Mouse (Mus musculus) kidney, postnatal 0 days (tissue): ENCODE measurements around the gene Rrp1. TPM values are rescaled to one million over a fixed set of nuclear protein-coding genes. Genes with fewer than 3 reads are reported as not detected.
"Not testable (repeated sequence)": the region's sequence is repeated elsewhere in the genome, so short reads cannot be mapped to it uniquely, and the experiment has no call there.

Source experiments
- ATAC-seq: fragments of 200-750 bp; cut with Nextera tagmentation; replicated peaks from 2 replicates; pipeline ENCODE4 v1.8.0; 2017; ENCODE audit warnings: low read depth, moderate number of reproducible peaks, moderate TSS enrichment, moderate library complexity; ENCODE audit not compliant: low FRiP score
- DNase-seq: peaks from one replicate; pipeline ENCODE4 v3.0.0-alpha.2; 2016; ENCODE audit warnings: low spot score
- H3K27ac ChIP-seq: fragments of 300-500 bp; sonication (generic); 2 replicates; pipeline ENCODE4 v1.5.1; 2014; ENCODE audit warnings: mild to moderate bottlenecking
- H3K27me3 ChIP-seq: fragments of 300-500 bp; sonication (generic); 2 replicates; pipeline ENCODE4 v1.6.1; 2014; ENCODE audit warnings: low read length, mixed read lengths; ENCODE audit not compliant: insufficient read depth
- H3K36me3 ChIP-seq: fragments of 300-500 bp; sonication (generic); 2 replicates; pipeline ENCODE4 v1.6.1; 2014; ENCODE audit warnings: low read length, mixed read lengths; ENCODE audit not compliant: insufficient read depth
- H3K4me1 ChIP-seq: fragments of 300-500 bp; sonication (generic); replicated peaks from 2 replicates; pipeline ENCODE4 v1.6.1; 2014; ENCODE audit warnings: antibody characterized with exemption, low read length, mixed read lengths; ENCODE audit not compliant: insufficient read depth
- H3K4me2 ChIP-seq: fragments of 300-500 bp; sonication (generic); 2 replicates; pipeline ENCODE4 v1.6.1; 2014; ENCODE audit warnings: mild to moderate bottlenecking, low read length, moderate library complexity, mixed read lengths
- H3K4me3 ChIP-seq: fragments of 300-500 bp; sonication (generic); replicated peaks from 2 replicates; pipeline ENCODE4 v1.5.1; 2014; ENCODE audit warnings: low read depth, low read length
- H3K9ac ChIP-seq: fragments of 300-500 bp; sonication (generic); 2 replicates; pipeline ENCODE4 v1.6.1; 2014; ENCODE audit warnings: low read depth, low read length
- H3K9me3 ChIP-seq: fragments of 300-500 bp; sonication (generic); replicated peaks from 2 replicates; pipeline ENCODE4 v1.6.1; 2016; ENCODE audit warnings: low read length, inconsistent platforms, mixed read lengths
- CTCF ChIP-seq: IDR thresholded peaks from 2 replicates; pipeline ENCODE4 v1.5.1; 2016; ENCODE audit warnings: antibody characterized with exemption, low read depth, mild to moderate bottlenecking, moderate library complexity
- WGBS: fragments of 180-500 bp; shearing (Covaris S2); extraction: QIAGEN DNeasy Blood & Tissue Kit; methylation state at CpG from one replicate; pipeline ENCODE4 v1.1.7; 2014; 5-methylcytosine and 5-hydroxymethylcytosine counted together
- polyA plus RNA-seq: library from polyadenylated mRNA; unstranded; fragments of >200 nt; fragmentation: Nextera tagmentation; extraction: Ambion mirVana; gene quantifications from 2 replicates; pipeline ENCODE4 v1.2.1, GENCODE M21; 2015

The Rrp1 gene
- polyA plus RNA-seq, 1 experiment from 2014 or later = 232 TPM

- no peaks in the 10 kb centered on the region for H3K27me3 ChIP-seq
- no peak overlapping the region for H3K27ac ChIP-seq
- H3K9me3 ChIP-seq = no peaks in the 10 kb centered on the region
- no peak overlapping the region for H3K9ac ChIP-seq
- no peaks in the 10 kb centered on the region for H3K36me3 ChIP-seq
- TF ChIP-seq CTCF = no peak
- H3K4me1 ChIP-seq = no peaks in the 10 kb centered on the region; the same call in 1 of the 2 replicates
- WGBS = 63% methylated on average over 2 of the region's 2 CpGs
- H3K4me3 ChIP-seq = no peak overlapping the region
- DNase-seq = no peak
- H3K4me2 ChIP-seq = no peak overlapping the region
- no peak for ATAC-seq
Measured at GRCm38 (mm10) chr10:78364106-78364505, 48.7 kb downstream of the Rrp1 start.

GRCm38 (mm10) chr10:78363366-78363765, 49.5 kb downstream of the Rrp1 start:
- 92% methylated on average over 6 of the region's 6 CpGs for WGBS
- ATAC-seq (no peak), DNase-seq (no peak)
- no peak overlapping the region for H3K4me3 ChIP-seq
- H3K27ac ChIP-seq = no peak overlapping the region
- H3K4me1 ChIP-seq = no peaks in the 10 kb centered on the region; the same call in 1 of the 2 replicates
- no peak overlapping the region for H3K9ac ChIP-seq
- no peaks in the 10 kb centered on the region for H3K9me3 ChIP-seq
- TF ChIP-seq CTCF = no peak
- no peak overlapping the region for H3K4me2 ChIP-seq
- H3K27me3 ChIP-seq = no peaks in the 10 kb centered on the region
- H3K36me3 ChIP-seq = no peaks in the 10 kb centered on the region

DNA sequence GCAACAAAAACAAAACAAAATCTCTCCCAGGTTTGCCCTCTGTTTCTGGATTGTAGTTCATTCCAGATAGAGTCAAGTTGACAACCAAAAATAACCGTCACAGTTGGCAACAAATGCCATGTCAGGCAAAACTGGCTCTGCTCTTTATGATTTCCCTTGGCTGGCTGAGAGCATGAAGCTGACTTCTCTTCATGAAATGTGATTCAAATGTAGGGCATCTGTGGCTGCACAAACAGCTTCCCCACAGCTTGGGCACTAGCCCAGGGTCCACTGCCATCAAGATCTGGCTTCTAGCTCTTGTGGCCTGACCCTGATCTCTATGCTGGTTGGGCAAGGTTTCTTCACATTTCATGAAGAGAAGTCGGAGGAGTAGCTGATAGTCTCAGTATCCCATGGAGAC, 50.9 kb downstream of the Rrp1 start:
- Histone ChIP-seq H3K4me1 (no peaks in the 10 kb centered on the region), H3K36me3 (no peaks in the 10 kb centered on the region), H3K4me3 (no peak overlapping the region), H3K27ac (no peak overlapping the region), H3K9ac (no peak overlapping the region), H3K9me3 (no peaks in the 10 kb centered on the region), H3K27me3 (no peaks in the 10 kb centered on the region), H3K4me2 (no peak overlapping the region)
- no peak for DNase-seq
- no peak for TF ChIP-seq CTCF
- ATAC-seq = no peak
- WGBS = 72% methylated on average over 2 of the region's 2 CpGs

GRCm38 (mm10) chr10:78360290-78360711, 52.5 kb downstream of the Rrp1 start:
- no peaks in the 10 kb centered on the region for H3K36me3 ChIP-seq
- no peak overlapping the region for H3K4me2 ChIP-seq
- 75% methylated on average over 3 of the region's 3 CpGs for WGBS
- H3K4me1 ChIP-seq = no peaks in the 10 kb centered on the region
- no peak overlapping the region for H3K4me3 ChIP-seq
- no peak for TF ChIP-seq CTCF
- ATAC-seq (no peak), DNase-seq (no peak)
- no peaks in the 10 kb centered on the region for H3K27me3 ChIP-seq
- H3K9ac ChIP-seq = no peak overlapping the region
- H3K9me3 ChIP-seq = no peaks in the 10 kb centered on the region
- H3K27ac ChIP-seq = no peak overlapping the region

DNA sequence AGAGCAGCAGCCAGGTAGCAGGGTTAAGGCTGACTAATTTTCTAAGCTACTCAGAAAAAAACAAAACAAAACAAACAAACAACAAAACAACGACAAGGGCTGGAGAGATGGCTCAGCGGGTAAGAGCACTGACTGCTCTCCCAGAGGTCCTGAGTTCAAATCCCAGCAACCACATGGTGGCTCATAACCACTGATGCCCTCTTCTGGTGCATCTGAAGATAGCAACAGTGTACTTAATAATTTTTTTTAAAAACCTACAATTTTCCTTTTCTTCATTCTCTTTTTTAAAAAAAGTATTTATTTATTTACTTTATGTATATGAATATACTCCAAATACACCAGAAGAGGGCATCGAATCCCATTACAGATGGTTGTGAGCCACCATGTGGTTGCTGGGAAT, 53.8 kb downstream of the Rrp1 start:
- H3K9me3 ChIP-seq, DNase-seq, H3K9ac ChIP-seq, H3K4me3 ChIP-seq, H3K4me1 ChIP-seq, ATAC-seq, H3K27me3 ChIP-seq, H3K36me3 ChIP-seq, H3K27ac ChIP-seq, H3K4me2 ChIP-seq: not testable (repeated sequence)
- 93% methylated on average over 3 of the region's 3 CpGs for WGBS
- TF ChIP-seq CTCF = 0 out of 2 replicates have a peak, but pooled peaks have one; percentile 37

GRCm38 (mm10) chr10:78358266-78358665, 54.6 kb downstream of the Rrp1 start:
- ATAC-seq = no peak
- no peak for TF ChIP-seq CTCF
- H3K4me3 ChIP-seq = no peak overlapping the region

DNA sequence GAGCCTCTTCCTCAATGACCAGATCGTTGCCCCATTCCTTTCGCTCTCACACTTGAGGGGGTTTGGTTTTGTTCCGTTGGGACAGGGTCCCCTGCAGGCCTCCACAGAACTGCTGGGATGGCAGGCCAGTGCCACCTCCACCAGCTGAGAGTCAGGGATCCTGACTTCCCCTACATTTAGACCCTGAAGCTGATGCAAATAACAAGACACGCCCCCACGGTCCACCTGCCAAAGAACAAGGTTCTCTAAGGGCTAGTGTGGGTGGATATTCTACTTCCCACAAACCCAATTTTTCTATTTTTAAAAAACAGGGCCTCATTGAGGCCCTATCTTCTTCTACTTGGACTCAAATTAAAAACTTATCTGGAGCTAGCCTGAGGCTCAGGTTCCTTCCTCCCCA, 55.1 kb downstream of the Rrp1 start:
- no peaks in the 10 kb centered on the region for H3K9me3 ChIP-seq
- no peaks in the 10 kb centered on the region for H3K27me3 ChIP-seq
- TF ChIP-seq CTCF = no peak
- H3K4me3 ChIP-seq = no peak overlapping the region
- no peak overlapping the region for H3K27ac ChIP-seq
- H3K4me1 ChIP-seq = peaks cover 5% of the 10 kb centered on the region; the same call in 1 of the 2 replicates
- DNase-seq (no peak), ATAC-seq (no peak)
- WGBS = 83% methylated on average over 5 of the region's 5 CpGs
- H3K4me2 ChIP-seq = no peak overlapping the region
- H3K36me3 ChIP-seq = no peaks in the 10 kb centered on the region
- H3K9ac ChIP-seq = no peak overlapping the region

More at GRCm38 (mm10) chr10:78358266-78358665, 54.6 kb downstream of the Rrp1 start:
- no peaks in the 10 kb centered on the region; the same call in 1 of the 2 replicates for H3K4me1 ChIP-seq
- no peaks in the 10 kb centered on the region for H3K9me3 ChIP-seq
- H3K9ac ChIP-seq = no peak overlapping the region
- no peaks in the 10 kb centered on the region for H3K27me3 ChIP-seq
- H3K27ac ChIP-seq = no peak overlapping the region
- 89% methylated on average over 4 of the region's 4 CpGs for WGBS
- H3K4me2 ChIP-seq = no peak overlapping the region
- H3K36me3 ChIP-seq = no peaks in the 10 kb centered on the region
- no peak for DNase-seq
